Mouse (Mus musculus) induced T-regulatory cell, adult 2 months (primary cell): ENCODE measurements around the gene Chd2.
A peak's percentile ranks its signal among the peaks of the same experiment; 100 is the strongest.

Source experiments
- DNase-seq: peaks from one replicate; pipeline ENCODE4 v3.0.0-alpha.2; 2012; ENCODE audit warnings: low read depth

Gene Chd2

GRCm38 (mm10) chr7:73403538-73403937 is 138.1 kb downstream of the Chd2 start:
- DNase-seq = no peak

DNA sequence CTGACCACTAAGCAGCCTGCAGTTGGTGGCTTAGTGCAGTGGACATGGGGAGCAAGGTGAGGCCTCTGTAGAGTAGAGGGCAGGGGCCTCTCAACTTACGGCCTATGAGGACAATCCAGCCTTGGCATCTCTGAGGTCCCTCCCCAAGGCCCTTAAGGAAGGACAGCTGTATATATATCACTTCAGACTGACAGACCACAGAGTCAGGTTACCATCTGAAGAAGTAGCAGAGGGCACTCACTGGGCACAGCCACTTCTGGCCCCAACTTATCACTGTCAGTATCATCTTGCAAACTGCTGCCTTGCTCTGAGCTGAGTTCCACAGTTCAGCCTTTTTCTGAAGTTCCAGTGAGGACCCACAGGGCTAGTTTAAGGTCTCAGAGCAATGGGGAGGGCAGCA is 139.0 kb downstream of the Chd2 start:
- no peak for DNase-seq

- DNase-seq = no peak
Measured at GRCm38 (mm10) chr7:73402106-73402505, 139.5 kb downstream of the Chd2 start.

GRCm38 (mm10) chr7:73400051-73400916 is 141.3 kb downstream of the Chd2 start:
- DNase-seq = no peak

- DNase-seq = peak; percentile 71
Measured at GRCm38 (mm10) chr7:73399501-73400044, 142.1 kb downstream of the Chd2 start.

DNA sequence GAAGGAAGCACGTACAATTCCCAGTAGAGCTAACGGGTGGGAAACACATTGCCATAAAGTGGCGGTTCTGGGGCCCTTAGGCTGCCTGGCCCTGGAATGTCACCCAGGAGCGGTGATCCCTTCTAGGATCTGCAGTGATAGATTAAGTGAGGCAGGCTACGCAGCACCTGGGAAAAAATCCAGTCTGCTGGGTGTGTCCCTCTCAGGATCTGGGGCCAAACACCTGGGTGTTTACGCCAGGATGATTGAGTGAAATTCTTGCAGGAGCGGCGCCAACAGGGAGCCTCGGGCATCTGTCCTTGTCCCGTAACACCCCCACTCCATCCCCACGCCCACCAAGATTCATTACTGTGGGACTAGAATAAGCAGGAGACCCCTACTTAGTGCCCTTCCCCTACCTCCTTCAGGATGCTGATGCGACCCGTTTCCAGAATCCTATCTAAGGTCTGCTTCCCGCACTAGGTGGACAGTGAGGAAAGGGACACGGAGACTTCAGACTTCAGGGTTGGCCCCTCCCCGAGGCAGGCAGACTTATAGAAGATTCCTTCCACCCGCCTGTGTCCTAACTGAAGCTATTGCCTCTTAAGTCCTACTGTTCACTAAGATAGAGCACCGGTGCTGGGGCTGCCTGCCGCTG is 142.7 kb downstream of the Chd2 start:
- DNase-seq = no peak

- peak; percentile 32 for DNase-seq
Measured at GRCm38 (mm10) chr7:73398319-73398718, 143.3 kb downstream of the Chd2 start.

GRCm38 (mm10) chr7:73394013-73394409 is 147.6 kb downstream of the Chd2 start:
- DNase-seq = no peak

DNA sequence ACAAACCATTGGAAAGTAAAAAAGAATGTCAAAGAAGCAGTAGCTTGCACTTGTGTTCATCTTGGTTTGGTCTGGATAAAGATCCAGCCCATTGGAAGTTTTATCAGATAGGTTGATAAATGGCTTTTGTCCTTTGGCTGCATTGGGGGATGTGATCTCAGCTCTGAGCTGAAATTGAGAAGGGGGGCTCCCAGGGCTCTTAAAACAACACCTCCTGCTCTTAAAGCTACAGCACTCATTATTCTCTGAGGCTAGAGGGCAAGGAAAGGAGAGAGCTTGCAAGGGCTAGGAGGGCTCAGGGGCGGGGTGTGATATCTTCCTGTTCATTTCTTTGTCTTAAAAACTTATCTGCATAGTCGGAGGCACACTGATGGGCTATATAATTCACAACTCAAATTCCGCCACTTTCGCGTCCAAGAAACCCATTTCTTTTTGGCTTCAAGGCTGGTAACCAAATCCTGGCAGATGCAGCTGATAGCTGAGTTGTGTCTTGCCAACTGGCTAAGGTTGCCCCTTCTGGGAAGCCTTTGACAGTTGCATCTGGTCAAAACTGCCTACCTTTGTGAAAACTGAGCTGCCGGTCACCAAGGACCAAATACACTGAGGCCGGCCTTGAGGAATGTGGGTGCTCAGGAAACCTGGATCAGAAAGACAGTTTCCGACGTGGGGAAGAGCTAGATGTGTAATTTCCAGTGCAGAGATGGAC is 148.2 kb downstream of the Chd2 start:
- DNase-seq = no peak

DNA sequence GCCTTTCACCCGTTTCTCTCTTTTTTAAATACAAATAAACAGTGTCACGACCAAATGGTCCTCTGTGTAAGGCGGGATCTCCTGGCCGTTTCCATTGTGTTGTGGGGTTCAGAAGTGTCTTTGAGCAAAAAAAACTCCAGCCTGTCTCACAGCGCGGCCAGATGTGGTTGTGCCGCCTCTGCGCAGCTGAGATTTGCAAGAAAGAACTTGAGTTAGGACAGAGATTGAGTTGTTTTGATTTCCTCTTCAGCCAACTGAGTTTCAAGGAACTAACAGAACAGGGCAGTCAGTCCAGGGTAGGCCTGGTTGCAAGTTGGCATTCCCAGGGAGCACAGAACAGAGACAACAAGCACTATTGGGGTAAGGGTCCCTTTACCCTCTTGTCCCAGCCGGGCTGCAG is 149.3 kb downstream of the Chd2 start:
- DNase-seq = no peak

DNA sequence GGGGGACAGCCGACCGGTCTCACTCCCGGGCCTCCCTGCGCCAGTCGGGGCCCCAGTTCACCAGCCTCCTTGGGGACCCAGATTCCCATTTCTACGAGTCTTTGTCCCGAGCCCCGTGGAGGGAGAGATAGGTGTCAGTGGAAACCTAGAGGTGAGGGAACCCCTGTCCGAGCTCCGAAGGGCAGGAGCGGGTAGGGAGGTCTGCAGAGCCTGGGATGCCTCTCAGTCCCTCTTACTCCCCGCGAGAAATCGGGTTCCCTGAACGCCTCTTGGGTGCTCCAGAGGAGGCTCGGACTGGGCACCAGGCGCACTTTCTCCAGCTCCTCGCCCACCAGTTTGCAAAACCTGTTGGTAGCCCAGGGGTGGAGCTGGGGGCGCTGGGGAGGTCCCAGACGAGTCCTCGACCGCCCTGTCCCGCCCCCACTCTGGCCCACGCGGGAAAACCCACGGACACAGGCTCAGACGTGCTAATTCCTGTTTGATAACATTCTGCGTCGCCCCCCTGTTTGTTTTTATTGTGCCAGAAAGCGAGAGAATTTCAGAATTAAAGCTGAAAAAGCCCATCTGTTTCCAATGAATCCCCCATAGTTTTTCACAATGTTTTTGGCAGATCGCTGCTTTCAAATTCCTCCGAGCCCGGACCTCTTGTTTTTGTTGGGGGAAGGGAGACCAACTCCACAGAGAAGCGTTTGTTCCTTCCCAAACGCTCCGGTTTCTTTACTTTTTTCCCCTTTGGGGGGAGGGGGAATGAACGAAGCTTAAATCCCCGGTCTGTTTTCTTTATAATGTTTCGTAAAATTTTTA is 149.9 kb downstream of the Chd2 start:
- DNase-seq = no peak

DNA sequence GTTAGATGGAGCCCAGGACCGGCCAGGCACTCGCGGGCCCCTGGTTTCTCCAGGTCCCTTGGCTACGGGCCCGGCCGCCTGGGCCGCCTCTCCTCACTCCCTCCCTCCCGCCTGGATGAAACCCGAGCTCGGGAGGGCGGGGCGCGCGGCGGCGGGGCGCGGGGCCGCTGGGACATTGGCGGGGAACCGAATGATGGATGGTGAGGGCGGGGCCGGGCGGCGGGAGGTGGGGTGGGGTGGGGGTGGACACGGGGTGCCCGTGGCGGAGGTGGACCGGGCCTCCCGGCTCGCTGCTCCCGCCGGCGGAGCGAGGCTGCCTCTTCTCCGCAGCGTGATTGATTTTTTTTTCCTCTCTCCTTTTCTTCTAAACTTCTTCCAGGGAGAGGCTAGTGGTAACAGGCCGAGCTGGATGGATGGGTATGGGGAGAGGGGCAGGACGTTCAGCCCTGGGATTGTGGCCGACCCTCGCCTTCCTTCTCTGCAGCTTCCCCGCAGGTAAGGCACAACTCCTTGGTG is 150.6 kb downstream of the Chd2 start:
- no peak for DNase-seq

- no peak for DNase-seq
Measured at GRCm38 (mm10) chr7:73390426-73391001, 151.1 kb downstream of the Chd2 start.

DNA sequence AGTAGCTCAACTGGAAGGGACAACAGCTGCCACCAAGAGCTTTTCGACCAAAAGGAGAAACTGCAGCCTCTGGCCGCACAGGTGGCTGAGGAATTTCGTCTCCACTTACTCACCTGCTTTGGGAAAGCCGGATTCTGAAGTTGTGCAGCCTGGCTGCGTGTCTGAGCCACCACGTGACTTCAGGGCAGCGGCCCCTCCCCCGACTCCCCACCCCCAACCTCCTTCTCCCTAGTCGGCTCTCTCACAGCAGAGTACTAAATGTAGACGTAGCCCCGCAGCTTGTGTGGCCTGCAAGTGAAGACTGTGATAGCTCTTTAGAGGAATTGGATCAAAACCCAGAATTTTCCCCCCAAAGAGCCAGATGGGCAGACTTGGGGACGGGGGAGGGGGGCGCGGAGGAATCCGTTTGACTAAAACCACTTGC is 151.7 kb downstream of the Chd2 start:
- no peak for DNase-seq

DNA sequence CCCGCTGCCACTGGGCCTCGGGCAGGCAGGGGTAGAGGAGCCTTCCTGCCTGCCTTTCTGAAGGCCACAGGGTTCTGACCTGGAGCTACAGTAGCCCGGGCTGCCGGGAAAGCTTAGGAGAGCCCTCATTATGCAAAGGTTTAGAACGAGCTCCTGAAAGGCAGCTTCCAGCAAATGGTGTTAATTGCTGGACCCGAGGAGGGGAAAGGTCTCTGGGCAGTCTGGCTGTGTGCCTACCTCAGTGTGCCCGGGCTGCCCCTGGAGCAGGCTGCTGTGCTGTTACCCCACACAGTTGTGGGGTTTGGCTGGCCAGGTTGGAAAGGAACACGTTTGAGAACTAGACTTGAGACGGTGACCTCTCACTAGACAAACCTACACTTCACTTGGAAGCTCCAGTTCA is 152.2 kb downstream of the Chd2 start:
- DNase-seq = no peak

- DNase-seq = no peak
Measured at GRCm38 (mm10) chr7:73388866-73389265, 152.8 kb downstream of the Chd2 start.

- no peak for DNase-seq
Measured at GRCm38 (mm10) chr7:73382843-73383242, 158.8 kb downstream of the Chd2 start.

- no peak for DNase-seq
Measured at GRCm38 (mm10) chr7:73378034-73378433, 163.6 kb downstream of the Chd2 start.

- DNase-seq = no peak
Measured at GRCm38 (mm10) chr7:73377307-73377706, 164.3 kb downstream of the Chd2 start.
